Mouse (Mus musculus) hindbrain, embryonic 10.5 days (tissue): ENCODE data around the gene Hnrnpl. TPM values are rescaled to one million over a fixed set of nuclear protein-coding genes. Genes with fewer than 3 reads are reported as not detected.

ENCODE experiments used
- DNase-seq: peaks from one replicate; pipeline ENCODE4 v3.0.0-alpha.2; 2017; ENCODE audit warnings: low spot score
- H3K27ac ChIP-seq: fragments of 300-500 bp; sonication (generic); 2 replicates; pipeline ENCODE4 v1.5.1; 2016; ENCODE audit warnings: mild to moderate bottlenecking, moderate library complexity
- H3K27me3 ChIP-seq: fragments of 300-500 bp; sonication (generic); 2 replicates; pipeline ENCODE4 v1.6.1; 2016; ENCODE audit warnings: mild to moderate bottlenecking; ENCODE audit not compliant: poor library complexity, insufficient read depth, severe bottlenecking
- H3K36me3 ChIP-seq: fragments of 300-500 bp; sonication (generic); 2 replicates; pipeline ENCODE4 v1.6.1; 2016; ENCODE audit warnings: mild to moderate bottlenecking, moderate library complexity
- H3K4me1 ChIP-seq: fragments of 300-500 bp; sonication (generic); replicated peaks from 2 replicates; pipeline ENCODE4 v1.6.1; 2016; ENCODE audit warnings: mild to moderate bottlenecking
- H3K4me3 ChIP-seq: fragments of 300-500 bp; sonication (generic); 2 replicates; pipeline ENCODE4 v1.5.1; 2016; ENCODE audit warnings: mild to moderate bottlenecking, moderate library complexity
- H3K9me3 ChIP-seq: fragments of 300-500 bp; sonication (generic); 2 replicates; pipeline ENCODE4 v1.6.1; 2016; ENCODE audit warnings: mild to moderate bottlenecking, moderate library complexity
- WGBS: fragments of 180-500 bp; shearing (Covaris S2); methylation state at CpG from one replicate; pipeline ENCODE4 v1.1.7; 2016; 5-methylcytosine and 5-hydroxymethylcytosine counted together
- polyA plus RNA-seq: library from polyadenylated mRNA; unstranded; fragments of >200 nt; fragmentation: Nextera tagmentation; extraction: Ambion mirVana; gene quantifications from 2 replicates; pipeline ENCODE4 v1.2.1, GENCODE M21; 2016

Hnrnpl gene
- polyA plus RNA-seq, 1 experiment from 2014 or later, result 312 TPM

DNA sequence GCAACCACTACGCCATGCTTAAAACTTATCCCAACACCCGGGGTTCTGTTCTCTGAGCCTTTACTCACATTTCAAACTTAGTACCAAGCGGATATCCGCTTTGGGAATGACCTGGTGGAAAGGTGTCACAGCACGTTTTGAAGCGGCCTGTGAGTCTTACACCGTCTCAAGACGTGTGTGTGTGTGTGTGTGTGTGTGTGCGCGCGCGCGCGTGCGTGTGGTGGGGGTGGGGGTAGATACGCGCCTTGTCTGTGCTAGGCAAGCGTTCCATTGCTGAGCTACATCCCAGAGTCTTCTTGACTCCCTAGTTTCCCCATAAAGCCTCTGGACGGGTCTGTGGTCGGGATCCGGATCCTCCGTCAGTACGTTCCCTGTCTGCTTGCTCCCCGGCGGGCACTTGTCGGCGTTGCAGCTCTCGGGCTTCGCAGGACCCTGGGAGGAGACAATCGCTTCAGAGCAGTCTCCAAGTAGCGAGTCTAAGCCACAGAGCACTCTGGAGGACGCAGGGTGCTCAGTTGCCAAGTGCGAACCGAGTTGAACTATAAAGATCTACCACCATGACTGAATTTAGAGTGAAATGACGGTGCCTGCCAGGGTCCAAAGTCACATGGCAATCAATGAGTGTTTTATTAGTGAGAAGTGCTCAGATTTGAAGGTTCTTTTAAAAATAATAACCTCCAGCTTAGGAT is 1.2 kb downstream of the Hnrnpl start:
- H3K9me3 ChIP-seq, result no peaks in the 10 kb centered on the region
- peak overlapping the region; percentile 87 for H3K4me3 ChIP-seq
- H3K36me3 ChIP-seq, result peaks cover 31% of the 10 kb centered on the region
- under 1% methylated on average over 35 of the region's 35 CpGs for WGBS
- peaks cover 58% of the 10 kb centered on the region for H3K4me1 ChIP-seq
- peak overlapping the region; percentile 100 for H3K27ac ChIP-seq
- H3K27me3 ChIP-seq, result no peaks in the 10 kb centered on the region
- peak; percentile 81 for DNase-seq

DNA sequence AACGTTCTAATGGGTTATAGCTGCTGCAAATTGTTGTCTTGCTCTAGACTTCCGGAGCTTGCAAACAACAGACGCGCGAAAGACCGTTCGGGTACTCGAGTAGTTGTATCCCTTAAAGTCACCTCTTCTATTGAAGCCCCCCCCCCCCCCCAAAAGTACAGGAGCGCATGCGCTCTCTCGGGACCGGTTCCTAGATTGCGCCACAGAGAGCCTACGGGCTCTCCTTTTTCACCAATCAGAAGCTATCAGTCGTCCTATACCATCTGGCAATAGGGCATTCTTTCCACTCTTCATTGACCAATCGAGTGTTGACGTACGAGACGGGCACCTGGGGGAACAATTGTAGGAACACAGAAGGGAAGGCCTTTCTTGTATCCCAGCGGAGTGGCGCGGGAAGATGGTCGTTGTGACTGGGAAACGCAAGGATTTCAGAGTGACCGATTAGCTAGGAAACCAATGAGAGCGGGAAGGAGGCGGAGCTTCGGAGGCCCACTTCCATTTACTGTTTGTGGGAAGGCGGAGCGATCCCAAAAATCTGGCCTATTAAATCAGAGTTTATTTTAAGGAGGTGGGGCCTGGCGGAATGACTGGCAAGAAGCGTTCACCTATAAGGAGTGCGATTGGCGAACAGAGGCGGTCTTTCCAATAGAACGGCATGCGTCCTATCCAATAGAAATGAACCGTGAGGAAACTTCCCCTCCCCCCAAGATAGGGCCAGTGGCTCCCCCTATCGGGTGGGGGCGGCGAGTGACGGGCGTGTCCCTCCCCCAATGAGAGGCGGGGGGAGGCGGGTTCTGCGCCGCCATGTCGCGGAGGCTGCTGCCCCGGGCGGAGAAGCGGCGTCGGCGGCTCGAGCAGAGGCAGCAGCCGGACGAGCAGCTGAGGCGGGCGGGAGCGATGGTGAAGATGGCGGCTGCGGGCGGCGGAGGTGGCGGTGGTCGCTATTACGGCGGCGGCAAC is 2.0 kb downstream of the Hnrnpl start:
- Histone ChIP-seq H3K4me1 (peaks cover 63% of the 10 kb centered on the region), H3K4me3 (peak overlapping the region; percentile 87), H3K27me3 (no peaks in the 10 kb centered on the region), H3K36me3 (peaks cover 40% of the 10 kb centered on the region), H3K9me3 (no peaks in the 10 kb centered on the region), H3K27ac (peak overlapping the region; percentile 100)
- DNase-seq, result peak; percentile 98
- WGBS, result under 1% methylated on average over 70 of the region's 70 CpGs

GRCm38 (mm10) chr7:28811228-28811627 is 2.9 kb downstream of the Hnrnpl start:
- under 1% methylated on average over 40 of the region's 40 CpGs for WGBS
- H3K4me1 ChIP-seq, result peaks cover 63% of the 10 kb centered on the region

DNA sequence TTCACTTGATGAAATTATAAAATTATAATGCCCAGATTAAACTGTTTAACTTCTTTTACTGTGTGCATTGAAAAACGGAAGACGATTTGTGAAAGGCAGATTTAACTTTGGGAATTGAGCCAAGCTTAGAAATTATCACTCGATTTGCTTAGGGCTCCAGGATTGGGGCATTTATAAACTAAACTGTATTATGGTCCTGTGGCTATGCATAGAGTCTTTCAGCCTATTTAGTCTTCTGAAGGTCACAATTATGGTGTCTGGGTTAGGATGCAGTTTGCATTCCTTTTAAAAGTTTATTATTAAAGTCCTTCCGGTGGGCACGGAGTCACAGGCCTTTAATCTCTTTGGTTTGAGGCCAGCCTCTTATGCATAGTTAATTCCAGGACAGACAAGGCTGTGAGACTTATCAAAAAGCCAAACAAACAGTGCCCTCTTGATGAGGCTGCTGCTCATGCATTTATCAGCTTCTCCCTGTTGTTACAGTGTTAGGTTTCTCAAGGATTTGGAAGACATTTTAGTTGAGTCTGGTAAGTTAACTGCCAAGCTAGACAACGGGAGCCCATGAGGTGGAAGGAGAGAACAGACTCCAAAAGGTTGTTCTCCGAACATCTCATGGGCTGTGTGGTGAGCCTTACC is 3.4 kb downstream of the Hnrnpl start:
- H3K4me3 ChIP-seq, result peak overlapping the region; percentile 87
- H3K9me3 ChIP-seq, result no peaks in the 10 kb centered on the region
- peaks cover 53% of the 10 kb centered on the region for H3K36me3 ChIP-seq
- H3K27ac ChIP-seq, result peak overlapping the region; percentile 100
- 18% methylated on average over 7 of the region's 7 CpGs for whole genome bisulfite sequencing
- H3K27me3 ChIP-seq, result no peaks in the 10 kb centered on the region
- peaks cover 66% of the 10 kb centered on the region for H3K4me1 ChIP-seq
- DNase-seq, result no peak

More at GRCm38 (mm10) chr7:28811228-28811627, 2.9 kb downstream of the Hnrnpl start:
- H3K36me3 ChIP-seq, result peaks cover 48% of the 10 kb centered on the region
- H3K9me3 ChIP-seq, result no peaks in the 10 kb centered on the region
- H3K27ac ChIP-seq, result peak overlapping the region; percentile 100
- H3K4me3 ChIP-seq, result peak overlapping the region; percentile 87
- peak; percentile 93 for DNase-seq
- no peaks in the 10 kb centered on the region for H3K27me3 ChIP-seq

DNA sequence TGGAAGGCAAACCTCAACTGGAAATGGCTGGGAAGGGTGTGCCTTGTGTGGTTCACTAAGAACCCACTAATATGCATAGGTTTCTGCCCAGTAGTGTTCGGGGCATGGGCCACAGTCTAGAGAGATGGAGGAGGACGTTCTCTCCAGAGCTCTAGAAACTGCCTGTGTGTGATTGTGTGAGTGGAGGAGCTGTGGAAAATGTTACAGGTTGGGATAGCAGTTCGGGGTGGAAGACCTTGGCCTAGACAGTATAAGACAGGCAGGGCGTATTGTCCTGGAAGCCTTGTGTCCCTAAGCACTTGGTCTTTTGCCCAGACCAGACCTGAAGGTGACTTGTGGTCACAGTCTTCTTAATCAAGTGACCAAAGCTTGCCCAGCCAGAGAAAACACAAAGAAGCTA is 4.1 kb downstream of the Hnrnpl start:
- H3K27me3 ChIP-seq, result no peaks in the 10 kb centered on the region
- peaks cover 72% of the 10 kb centered on the region for H3K4me1 ChIP-seq
- peak overlapping the region; percentile 87 for H3K4me3 ChIP-seq
- H3K27ac ChIP-seq, result peak overlapping the region; percentile 100; the same call in 1 of the 2 replicates
- H3K36me3 ChIP-seq, result peaks cover 60% of the 10 kb centered on the region
- DNase-seq, result no peak
- no peaks in the 10 kb centered on the region for H3K9me3 ChIP-seq
- WGBS, result 76% methylated on average over 4 of the region's 4 CpGs

GRCm38 (mm10) chr7:28812949-28813348 is 4.6 kb downstream of the Hnrnpl start:
- Histone ChIP-seq H3K9me3 (no peaks in the 10 kb centered on the region), H3K27ac (no peak overlapping the region), H3K36me3 (peaks cover 65% of the 10 kb centered on the region), H3K4me1 (peaks cover 72% of the 10 kb centered on the region), H3K27me3 (no peaks in the 10 kb centered on the region), H3K4me3 (peak overlapping the region; percentile 87)
- 91% methylated on average over 5 of the region's 5 CpGs for WGBS
- no peak for DNase-seq

GRCm38 (mm10) chr7:28814306-28815034 is 6.1 kb downstream of the Hnrnpl start:
- Histone ChIP-seq H3K4me3 (peak overlapping the region; percentile 87; the same call in 1 of the 2 replicates), H3K27me3 (no peaks in the 10 kb centered on the region), H3K9me3 (no peaks in the 10 kb centered on the region), H3K4me1 (peaks cover 79% of the 10 kb centered on the region), H3K27ac (no peak overlapping the region), H3K36me3 (peaks cover 79% of the 10 kb centered on the region)
- no peak for DNase-seq
- 91% methylated on average over 5 of the region's 5 CpGs for WGBS

DNA sequence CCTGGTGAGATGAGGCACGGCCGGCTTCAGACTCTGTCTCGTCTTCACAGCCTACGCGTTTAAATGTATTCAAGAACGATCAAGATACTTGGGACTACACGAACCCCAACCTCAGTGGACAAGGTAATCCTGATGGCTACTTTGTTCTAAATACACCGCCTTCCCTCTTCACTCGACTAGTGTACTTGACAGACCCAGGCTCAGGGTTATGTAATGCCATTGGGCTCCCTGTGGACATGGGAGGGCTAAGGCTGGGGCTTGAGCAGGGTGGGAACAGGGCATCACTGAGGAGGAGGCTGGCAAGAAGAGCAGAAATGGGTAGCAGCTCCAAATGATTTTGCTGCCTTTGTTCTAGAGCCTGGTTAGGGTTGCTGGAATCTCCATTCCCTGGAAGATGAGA is 6.9 kb downstream of the Hnrnpl start:
- Histone ChIP-seq H3K27ac (no peak overlapping the region), H3K27me3 (no peaks in the 10 kb centered on the region), H3K4me1 (peaks cover 84% of the 10 kb centered on the region), H3K36me3 (peaks cover 87% of the 10 kb centered on the region), H3K4me3 (0 out of 2 replicates have a peak overlapping the region, but pooled peaks have one; percentile 12), H3K9me3 (no peaks in the 10 kb centered on the region)
- WGBS, result 92% methylated on average over 9 of the region's 9 CpGs
- no peak for DNase-seq

- Histone ChIP-seq H3K27ac (no peak overlapping the region), H3K9me3 (no peaks in the 10 kb centered on the region), H3K4me1 (peaks cover 94% of the 10 kb centered on the region), H3K27me3 (no peaks in the 10 kb centered on the region), H3K4me3 (no peak overlapping the region), H3K36me3 (peaks cover 97% of the 10 kb centered on the region)
- no peak for DNase-seq
- 86% methylated on average over 9 of the region's 9 CpGs for WGBS
These were observed 7.9 kb downstream of the Hnrnpl start for GRCm38 (mm10) chr7:28816201-28816600.

- Histone ChIP-seq H3K9me3 (no peaks in the 10 kb centered on the region), H3K4me3 (no peak overlapping the region), H3K27me3 (no peaks in the 10 kb centered on the region), H3K4me1 (peaks cover 96% of the 10 kb centered on the region), H3K36me3 (peaks cover 99% of the 10 kb centered on the region), H3K27ac (no peak overlapping the region)
- DNase-seq, result no peak
- 97% methylated on average over 10 of the region's 10 CpGs for WGBS
These were observed 8.6 kb downstream of the Hnrnpl start for GRCm38 (mm10) chr7:28816920-28817319.

DNA sequence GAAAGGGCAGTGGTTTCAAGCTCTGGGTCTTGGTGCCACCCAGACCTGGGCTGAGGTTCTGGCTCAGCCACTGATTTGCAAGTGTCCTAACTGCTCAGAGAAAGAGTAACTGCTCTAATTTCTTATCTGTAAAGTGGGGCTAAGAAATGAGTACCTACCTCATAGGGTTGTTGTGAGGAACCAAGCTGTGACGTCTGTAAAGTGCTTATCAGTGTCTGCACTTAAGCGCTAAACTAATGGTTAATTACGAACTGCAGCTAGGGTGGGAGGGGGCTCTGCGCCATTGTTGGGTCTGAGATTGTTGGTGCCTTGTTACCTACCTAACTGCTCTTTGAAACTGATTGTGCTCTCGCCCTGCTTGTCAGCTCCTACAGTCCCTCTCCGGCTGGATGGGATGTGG is 9.2 kb downstream of the Hnrnpl start:
- peaks cover 99% of the 10 kb centered on the region for H3K36me3 ChIP-seq
- peaks cover 95% of the 10 kb centered on the region for H3K4me1 ChIP-seq
- H3K27ac ChIP-seq, result no peak overlapping the region
- H3K27me3 ChIP-seq, result no peaks in the 10 kb centered on the region
- 83% methylated on average over 6 of the region's 6 CpGs for WGBS
- DNase-seq, result no peak
- H3K4me3 ChIP-seq, result no peak overlapping the region
- H3K9me3 ChIP-seq, result no peaks in the 10 kb centered on the region

DNA sequence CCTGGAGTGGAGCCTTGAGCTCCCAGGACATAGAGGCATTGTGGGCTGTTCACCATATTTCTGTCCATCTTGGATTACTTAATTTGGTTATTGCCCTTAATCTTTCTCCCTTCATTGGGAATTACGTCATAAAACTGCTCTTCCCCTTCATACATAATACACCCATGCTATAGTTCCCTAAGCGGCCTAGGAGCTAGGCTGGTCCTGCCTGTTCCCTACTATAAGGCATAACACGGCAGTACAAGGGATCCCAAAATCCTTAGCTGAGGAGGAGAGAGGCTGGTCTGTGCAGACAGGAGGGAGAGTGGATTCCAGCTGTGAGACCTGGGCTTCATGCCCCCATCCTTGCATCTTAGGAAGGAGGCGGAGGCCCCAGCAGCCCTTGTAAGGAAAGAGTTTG is 9.6 kb downstream of the Hnrnpl start:
- H3K27me3 ChIP-seq, result no peaks in the 10 kb centered on the region
- WGBS, result 83% methylated on average over 4 of the region's 4 CpGs
- H3K9me3 ChIP-seq, result no peaks in the 10 kb centered on the region
- H3K4me3 ChIP-seq, result peak overlapping the region; percentile 34; the same call in 1 of the 2 replicates
- no peak for DNase-seq
- peaks cover 99% of the 10 kb centered on the region for H3K36me3 ChIP-seq
- no peak overlapping the region for H3K27ac ChIP-seq
- H3K4me1 ChIP-seq, result peaks cover 92% of the 10 kb centered on the region
